Mouse (Mus musculus) testis, adult 2 months (tissue): ENCODE measurements around the gene Hip1.

Source experiments
- CTCF ChIP-seq: fragments of 200-500 bp; IDR thresholded peaks from 2 replicates; pipeline ENCODE4 v1.5.1; 2012; ENCODE audit warnings: low read depth, mild to moderate bottlenecking, inconsistent platforms, low read length, moderate library complexity; ENCODE audit not compliant: control insufficient read depth, insufficient read depth, insufficient replicate concordance
- POLR2A ChIP-seq: fragments of 200-500 bp; IDR thresholded peaks from 2 replicates; pipeline ENCODE4 v1.6.1; 2012; ENCODE audit warnings: low read depth, mild to moderate bottlenecking, inconsistent platforms, low read length, moderate library complexity; ENCODE audit not compliant: control insufficient read depth

GRCm38 (mm10) chr5:135433861-135434260 lies 111.1 kb downstream of the Hip1 start:
- TF ChIP-seq POLR2A = no peak
- TF ChIP-seq CTCF = no peak; the same call in 1 of the 2 replicates
